Mouse (Mus musculus) frontal cortex, adult 2 months (tissue): ENCODE data around the gene Tut7. TPM values are rescaled to one million over a fixed set of nuclear protein-coding genes. Genes with fewer than 3 reads are reported as not detected.

ENCODE experiments used
- polyA plus RNA-seq: library from polyadenylated mRNA; depleted of rRNA; stranded (reverse); fragments of >200 nt; gene quantifications from 2 replicates; pipeline ENCODE4 v1.2.3, GENCODE M21; 2012; rRNA removed

Gene Tut7
- polyA plus RNA-seq, 1 experiment, result 46.3 TPM

Other genes with a start within 250 kb of the Tut7 start
- gene Agtpbp1, start 237.9 kb downstream of the Tut7 start, polyA plus RNA-seq, result 80.0 and 82.7 TPM in 2 replicates
- 52.8 and 65.3 TPM in 2 replicates for gene Naa35, start 237.9 kb downstream of the Tut7 start, polyA plus RNA-seq
- 13.6 and 14.9 TPM in 2 replicates for gene Golm1, start 147.3 kb downstream of the Tut7 start, polyA plus RNA-seq
- gene 4921517D22Rik, start 129.0 kb downstream of the Tut7 start, polyA plus RNA-seq, result not detected in 2 replicates
- gene Spata31d1a, start 112.8 kb downstream of the Tut7 start, polyA plus RNA-seq, result 0.02 and 0.14 TPM in 2 replicates
- gene Spata31d1b, start 110.9 kb downstream of the Tut7 start, polyA plus RNA-seq, result 0.02 TPM in 1 of 2 replicates, not detected in the other
- gene Spata31d1d, start 91.4 kb downstream of the Tut7 start, polyA plus RNA-seq, result 0.04 and 0.08 TPM in 2 replicates
- 0.46 and 0.62 TPM in 2 replicates for gene 1700014D04Rik, start 76.4 kb downstream of the Tut7 start, polyA plus RNA-seq
- gene Isca1, start 53.3 kb downstream of the Tut7 start, polyA plus RNA-seq, result 221 and 251 TPM in 2 replicates
- not detected in 2 replicates for gene Gm49354, start 40.9 kb downstream of the Tut7 start, polyA plus RNA-seq